In genomic region chr19:5797381-5798111, GRCm38 (mm10) we compare ENCODE assay signal across 8 mouse cellular contexts. TPM values are rescaled to one million over a fixed set of nuclear protein-coding genes. Genes with fewer than 3 reads are reported as not detected.
DNase-seq lines count a peak whose midpoint lies in the region; ATAC-seq lines count a peak whose summit lies in the region.

No protein-coding gene starts in this region.

- H3K27ac ChIP-seq in hindbrain, embryonic 13.5 days = peak overlapping the region; percentile 64
- H3K27ac ChIP-seq in midbrain, embryonic 12.5 days (replicated peaks) = peak overlapping the region; percentile 5; the same call in 1 of the 2 replicates

- peak overlapping the region; percentile 87 for H3K4me3 ChIP-seq in hindbrain, embryonic 13.5 days
- H3K4me3 ChIP-seq in midbrain, embryonic 12.5 days = peak overlapping the region; percentile 81

- peaks cover 41% of the 10 kb centered on the region for H3K4me1 ChIP-seq in hindbrain, embryonic 13.5 days (replicated peaks)
- peaks cover 30% of the 10 kb centered on the region for H3K4me1 ChIP-seq in midbrain, embryonic 12.5 days

- peaks cover 41% of the 10 kb centered on the region for H3K36me3 ChIP-seq in hindbrain, embryonic 13.5 days
- H3K36me3 ChIP-seq in midbrain, embryonic 12.5 days = peaks cover 41% of the 10 kb centered on the region

- peak overlapping the region; percentile 84 for H3K9ac ChIP-seq in hindbrain, embryonic 13.5 days
- peak overlapping the region; percentile 99 for H3K9ac ChIP-seq in midbrain, embryonic 12.5 days (replicated peaks)

- H3K9me3 ChIP-seq in hindbrain, embryonic 13.5 days = no peaks in the 10 kb centered on the region
- no peaks in the 10 kb centered on the region for H3K9me3 ChIP-seq in midbrain, embryonic 12.5 days

- ATAC-seq in hindbrain, embryonic 13.5 days (ENCODE audit: low FRiP score) = no peak
- no peak for ATAC-seq in midbrain, embryonic 12.5 days (ENCODE audit: low FRiP score, low read depth)

- peak; percentile 38 to 79 for DNase-seq in adrenal gland, adult (ENCODE audit: inconsistent age in 2 of 2, low spot score in 1 of 2)
- DNase-seq in adrenal gland, adult 8-10 months = no peak
- peak; percentile 45 for DNase-seq in retina, embryonic 14.5 days (ENCODE audit: low spot score)
- DNase-seq in retina, postnatal 1 day = no peak
- no peak for DNase-seq in B cell, adult 2 months
- DNase-seq in spleen, adult 12 weeks (ENCODE audit: low spot score) = no peak

- no peaks in the 10 kb centered on the region for H3K27me3 ChIP-seq in hindbrain, embryonic 13.5 days
- no peaks in the 10 kb centered on the region for H3K27me3 ChIP-seq in midbrain, embryonic 12.5 days

- 25% methylated on average over 7 of the region's 7 CpGs for WGBS in hindbrain, embryonic 13.5 days
- WGBS in midbrain, embryonic 12.5 days = 36% methylated on average over 7 of the region's 7 CpGs

- H3K4me2 ChIP-seq in hindbrain, embryonic 13.5 days = peak overlapping the region; percentile 99
- H3K4me2 ChIP-seq in midbrain, embryonic 12.5 days (replicated peaks) = peak overlapping the region; percentile 91

RNA-seq across cellular contexts. Expression of gene Scyl1, which starts 26.3 kb away (rescaled TPM):
- 100 to 1,000 TPM; 112 to 147 (median 124) TPM for total RNA-seq in adrenal gland, adult 8-10 months (2022)
- polyA plus RNA-seq in hindbrain, embryonic 13.5 days (2015; fragmentation: Nextera tagmentation; extraction: Ambion mirVana) = 67.6 and 72.4 TPM in 2 replicates
- 63.6 and 68.4 TPM in 2 replicates for polyA plus RNA-seq in midbrain, embryonic 12.5 days (2016; fragmentation: Nextera tagmentation; extraction: Ambion mirVana)

RNA-seq across cellular contexts. Expression of gene Ltbp3, which starts 56.8 kb away (rescaled TPM):
- 100 to 1,000 TPM; 254 to 451 (median 353) TPM for total RNA-seq in adrenal gland, adult 8-10 months (2022)
- 10.6 and 11.2 TPM in 2 replicates for polyA plus RNA-seq in hindbrain, embryonic 13.5 days (2015; fragmentation: Nextera tagmentation; extraction: Ambion mirVana)
- polyA plus RNA-seq in midbrain, embryonic 12.5 days (2016; fragmentation: Nextera tagmentation; extraction: Ambion mirVana) = 7.9 and 9.1 TPM in 2 replicates

Comparison
In these comparisons a context has a peak if more than half of its experiments do, and no peak if none do; other contexts are left out.
1. DNase-seq: peak in adrenal gland, adult (2 of 2) and retina, embryonic 14.5 days (single experiment); none in adrenal gland, adult 8-10 months (single experiment), retina, postnatal 1 day (single experiment), B cell, adult 2 months (0 of 2) and spleen, adult 12 weeks (single experiment).